In the genomic region with DNA sequence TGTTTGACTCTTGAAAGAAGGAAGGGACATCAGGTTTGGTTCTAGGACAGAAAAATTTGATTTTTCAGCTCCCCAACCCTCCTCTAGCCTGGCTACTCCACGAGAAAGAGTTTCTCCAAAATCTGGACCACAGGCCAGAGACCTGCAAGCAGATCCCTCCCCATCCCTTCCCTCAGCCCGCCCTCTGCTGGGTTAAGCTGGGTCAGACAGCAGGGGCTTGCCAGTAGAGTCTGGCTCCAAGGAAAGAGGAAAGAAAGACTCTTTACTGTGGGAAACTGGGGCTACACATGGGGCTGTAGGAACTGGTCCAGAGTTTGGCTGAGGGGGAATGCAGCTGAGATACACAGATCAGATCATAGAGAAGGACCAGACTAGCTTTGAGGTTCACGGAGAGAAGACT, we compare ENCODE assay signal across 10 mouse cellular contexts. TPM values are rescaled to one million over a fixed set of nuclear protein-coding genes. Genes with fewer than 3 reads are reported as not detected.
DNase-seq lines count a peak whose midpoint lies in the region; ATAC-seq lines count a peak whose summit lies in the region.
"Had no signal": no experiment of that assay in that cellular context is flagged by ENCODE, and none has a peak within 500 bp of the region (broad histone marks: within the 10 kb centered on the region; RNA-seq: fewer than 3 reads in every experiment).

No protein-coding gene starts in this region.

- H3K4me1 ChIP-seq in heart, embryonic 11.5 days (ENCODE audit: control insufficient read depth, insufficient read depth, low read length), result peaks cover 7% of the 10 kb centered on the region

- no peak for ATAC-seq in heart, embryonic 11.5 days (replicated peaks; ENCODE audit: insufficient number of reproducible peaks, low FRiP score, low TSS enrichment)

- DNase-seq in heart, adult 11 months, result peak; percentile 91
- DNase-seq in lung, postnatal 10 days, result peak; percentile 81
- no peak for DNase-seq in lung, postnatal 25 days (ENCODE audit: low spot score)
- DNase-seq in embryo, embryonic 11 days, result peak; percentile 69
- peak; percentile 43 for DNase-seq in skeletal muscle tissue, adult 2 months (ENCODE audit: low read depth, low spot score)
- no peak for DNase-seq in adrenal gland, adult 2 months
- DNase-seq in kidney, postnatal 36 days, result no peak
- DNase-seq: cerebellum, postnatal 36 days had no signal

- H3K36me3 ChIP-seq in heart, embryonic 11.5 days (ENCODE audit: control insufficient read depth, insufficient read depth, low read length), result no peaks in the 10 kb centered on the region
- H3K36me3 ChIP-seq: G1E had no signal

- peaks cover 3% of the 10 kb centered on the region; the same call in 1 of the 2 replicates for H3K27me3 ChIP-seq in heart, embryonic 11.5 days (ENCODE audit: control insufficient read depth, insufficient read depth, low read length)

- H3K4me2 ChIP-seq in heart, embryonic 11.5 days, result no peak overlapping the region

- 23% methylated on average over 3 of the region's 3 CpGs for WGBS in heart, embryonic 11.5 days (ENCODE audit: insufficient replicate concordance)

- no peaks in the 10 kb centered on the region for H3K9me3 ChIP-seq in heart, embryonic 11.5 days (replicated peaks; ENCODE audit: control insufficient read depth, low read length)
- H3K9me3 ChIP-seq: G1E had no signal

- H3K27ac ChIP-seq in heart, embryonic 11.5 days (ENCODE audit: low read depth, low read length), result no peak overlapping the region

- no peak overlapping the region for H3K9ac ChIP-seq in heart, embryonic 11.5 days (ENCODE audit: low read depth, low read length)

- H3K4me3 ChIP-seq in heart, embryonic 11.5 days (ENCODE audit: low read depth, low read length), result no peak overlapping the region

RNA-seq across cellular contexts. Expression of gene Pias3, which starts 3.7 kb away (rescaled TPM):
- 26.9 and 30.2 TPM in 2 replicates for polyA plus RNA-seq in heart, embryonic 11.5 days (2014; fragmentation: Nextera tagmentation; extraction: Ambion mirVana)
- 10 to 100 TPM; 20.3 to 24.5 TPM for total RNA-seq in adrenal gland, adult 2 months (2021)
- 38.9 and 43.9 TPM in 2 replicates for polyA plus RNA-seq in adrenal gland, adult 2 months (2012; rRNA removed)

RNA-seq across cellular contexts. Expression of gene Nudt17, which starts 15.9 kb away (rescaled TPM):
- polyA plus RNA-seq in heart, embryonic 11.5 days (2014; fragmentation: Nextera tagmentation; extraction: Ambion mirVana), result 7.4 and 9.3 TPM in 2 replicates
- 1 to 10 TPM in 1 of 2 experiments, under 1 TPM in 1; 0.95 to 1.1 TPM for total RNA-seq in adrenal gland, adult 2 months (2021)
- polyA plus RNA-seq in adrenal gland, adult 2 months (2012; rRNA removed), result 2.3 and 2.5 TPM in 2 replicates

RNA-seq across cellular contexts. Expression of gene Ankrd35, which starts 22.6 kb away (rescaled TPM):
- polyA plus RNA-seq in heart, embryonic 11.5 days (2014; fragmentation: Nextera tagmentation; extraction: Ambion mirVana), result 0.15 and 0.33 TPM in 2 replicates
- total RNA-seq in adrenal gland, adult 2 months (2021), result 1 to 10 TPM; 3.0 to 4.6 TPM
- polyA plus RNA-seq in adrenal gland, adult 2 months (2012; rRNA removed), result 1.5 and 3.3 TPM in 2 replicates
- total RNA-seq: G1E had no signal
- polyA plus RNA-seq: G1E had no signal

RNA-seq across cellular contexts. Expression of gene Polr3c, which starts 34.9 kb away (rescaled TPM):
- polyA plus RNA-seq in heart, embryonic 11.5 days (2014; fragmentation: Nextera tagmentation; extraction: Ambion mirVana), result 31.4 and 32.7 TPM in 2 replicates
- 10 to 100 TPM; 28.9 to 32.8 TPM for total RNA-seq in adrenal gland, adult 2 months (2021)
- 14.1 and 19.9 TPM in 2 replicates for polyA plus RNA-seq in adrenal gland, adult 2 months (2012; rRNA removed)

RNA-seq across cellular contexts. Expression of gene Rnf115, which starts 35.0 kb away (rescaled TPM):
- 53.9 and 56.1 TPM in 2 replicates for polyA plus RNA-seq in heart, embryonic 11.5 days (2014; fragmentation: Nextera tagmentation; extraction: Ambion mirVana)
- 10 to 100 TPM; 39.4 to 46.5 TPM for total RNA-seq in adrenal gland, adult 2 months (2021)
- 9.9 and 12.5 TPM in 2 replicates for polyA plus RNA-seq in adrenal gland, adult 2 months (2012; rRNA removed)

Comparison
In these comparisons a context has a peak if more than half of its experiments do, and no peak if none do; other contexts are left out.
1. DNase-seq: peak in heart, adult 11 months (single experiment), lung, postnatal 10 days (single experiment), embryo, embryonic 11 days (single experiment) and skeletal muscle tissue, adult 2 months (single experiment); none in lung, postnatal 25 days (single experiment), adrenal gland, adult 2 months (single experiment) and kidney, postnatal 36 days (0 of 2).